Mouse (Mus musculus) MEL (cell line): ENCODE data around the gene Mtrf1l. TPM values are rescaled to one million over a fixed set of nuclear protein-coding genes. Genes with fewer than 3 reads are reported as not detected.
A peak's percentile ranks its signal among the peaks of the same experiment; 100 is the strongest.

Experiments used
- DNase-seq: peaks from one replicate; pipeline ENCODE4 v3.0.0; 2011; ENCODE audit warnings: low read depth, low spot score
- H3K27ac ChIP-seq: 2 replicates; pipeline ENCODE4 v1.5.1; 2012; ENCODE audit warnings: low read depth, mild to moderate bottlenecking, control low read depth, low read length, moderate library complexity; ENCODE audit not compliant: control insufficient read depth
- H3K27me3 ChIP-seq, 2 experiments: fragments of 150-350 bp in 1 of 2; sonication (generic) in 1 of 2; 2 replicates each; pipeline ENCODE4 v1.6.1; 2012; ENCODE audit warnings: low read length in 2 of 2, mild to moderate bottlenecking in 2 of 2, improper control_type of control experiment in 1 of 2, moderate library complexity in 1 of 2; ENCODE audit not compliant: insufficient read depth in 2 of 2, control insufficient read depth in 1 of 2
- H3K36me3 ChIP-seq, 2 experiments: 2 replicates each; pipeline ENCODE4 v1.6.1; 2012 to 2014; ENCODE audit warnings: low read length in 2 of 2, improper control_type of control experiment in 1 of 2, inconsistent platforms in 1 of 2, mild to moderate bottlenecking in 1 of 2; ENCODE audit not compliant: insufficient read depth in 2 of 2, control insufficient read depth in 1 of 2
- H3K4me1 ChIP-seq, 2 experiments: fragments of 150-350 bp in 1 of 2; sonication (generic) in 1 of 2; 2 replicates each; pipeline ENCODE4 v1.6.1; 2012; ENCODE audit warnings: low read length in 2 of 2, improper control_type of control experiment in 1 of 2, mild to moderate bottlenecking in 1 of 2; ENCODE audit not compliant: insufficient read depth in 2 of 2, control insufficient read depth in 1 of 2
- H3K4me3 ChIP-seq, 2 experiments: fragments of 150-350 bp in 1 of 2; sonication (generic) in 1 of 2; 2 replicates each; pipeline ENCODE4 v1.5.1; 2012; ENCODE audit warnings: low read depth in 2 of 2, low read length in 2 of 2, mild to moderate bottlenecking in 2 of 2, moderate library complexity in 2 of 2, control low read depth in 1 of 2, improper control_type of control experiment in 1 of 2; ENCODE audit not compliant: control insufficient read depth in 1 of 2, insufficient read depth in 1 of 2
- H3K79me2 ChIP-seq: 2 replicates; pipeline ENCODE4 v1.6.1; 2012; ENCODE audit warnings: mild to moderate bottlenecking, low read length, moderate library complexity; ENCODE audit not compliant: control insufficient read depth, poor library complexity, insufficient read depth
- H3K9ac ChIP-seq: 2 replicates; pipeline ENCODE4 v1.6.1; 2012; ENCODE audit warnings: low read depth, mild to moderate bottlenecking, control low read depth, low read length, moderate library complexity; ENCODE audit not compliant: control insufficient read depth, poor library complexity, severe bottlenecking
- H3K9me3 ChIP-seq: fragments of 150-350 bp; sonication (generic); replicated peaks from 2 replicates; pipeline ENCODE4 v1.6.1; 2012; ENCODE audit warnings: mild to moderate bottlenecking, low read length, improper control_type of control experiment, moderate library complexity; ENCODE audit not compliant: insufficient read depth
- BHLHE40 ChIP-seq: IDR thresholded peaks from 2 replicates; pipeline ENCODE4 v1.6.1; 2012; ENCODE audit warnings: low read depth, mild to moderate bottlenecking, inconsistent platforms, low read length, improper control_type of control experiment, borderline replicate concordance
- CTCF ChIP-seq, 3 experiments: IDR thresholded peaks in 2 of 3; conservative IDR thresholded peaks in 1 of 3; 2 replicates each; pipeline ENCODE4 v1.5.1; 2011 to 2012; ENCODE audit warnings: low read length in 3 of 3, low read depth in 2 of 3, mild to moderate bottlenecking in 2 of 3, improper control_type of control experiment in 1 of 3, inconsistent platforms in 1 of 3, mixed read lengths in 1 of 3, moderate library complexity in 1 of 3; ENCODE audit not compliant: control insufficient read depth in 1 of 3, insufficient read depth in 1 of 3, poor library complexity in 1 of 3, severe bottlenecking in 1 of 3
- E2F4 ChIP-seq: IDR thresholded peaks from 2 replicates; pipeline ENCODE4 v1.6.1; 2011; ENCODE audit warnings: low read depth, low read length, improper control_type of control experiment, borderline replicate concordance
- ELF1 ChIP-seq: IDR thresholded peaks from 2 replicates; pipeline ENCODE4 v1.6.1; 2014; ENCODE audit warnings: low read depth, mild to moderate bottlenecking, inconsistent platforms, low read length, improper control_type of control experiment, moderate library complexity
- JUND ChIP-seq: IDR thresholded peaks from 2 replicates; pipeline ENCODE4 v1.6.1; 2011; ENCODE audit warnings: low read depth, mild to moderate bottlenecking, improper control_type of control experiment, low read length
- MAFK ChIP-seq: IDR thresholded peaks from 2 replicates; pipeline ENCODE4 v1.6.1; 2011; ENCODE audit warnings: low read depth, mild to moderate bottlenecking, low read length, improper control_type of control experiment, borderline replicate concordance
- MAX ChIP-seq: IDR thresholded peaks from 2 replicates; pipeline ENCODE4 v1.6.1; 2011; ENCODE audit warnings: low read length, improper control_type of control experiment
- MEF2A ChIP-seq: IDR thresholded peaks from 2 replicates; pipeline ENCODE4 v1.6.1; 2014; ENCODE audit warnings: low read depth, mild to moderate bottlenecking, inconsistent platforms, low read length, improper control_type of control experiment; ENCODE audit not compliant: poor library complexity, insufficient replicate concordance, severe bottlenecking; ENCODE audit errors: extremely low read depth
- MXI1 ChIP-seq: IDR thresholded peaks from 2 replicates; pipeline ENCODE4 v1.6.1; 2011; ENCODE audit warnings: mild to moderate bottlenecking, low read depth, low read length, improper control_type of control experiment
- MYC ChIP-seq: IDR thresholded peaks from 2 replicates; pipeline ENCODE4 v1.6.1; 2011; ENCODE audit warnings: low read depth, mild to moderate bottlenecking, low read length, improper control_type of control experiment, moderate library complexity
- NRF1 ChIP-seq: IDR thresholded peaks from 2 replicates; pipeline ENCODE4 v1.6.1; 2014; ENCODE audit warnings: low read depth, mild to moderate bottlenecking, inconsistent platforms, low read length, improper control_type of control experiment, moderate library complexity; ENCODE audit not compliant: poor library complexity, insufficient read depth, severe bottlenecking
- POLR2AphosphoS5 ChIP-seq: IDR thresholded peaks from 2 replicates; pipeline ENCODE4 v1.6.1; 2012; ENCODE audit warnings: low read depth, borderline replicate concordance, mild to moderate bottlenecking, inconsistent platforms, low read length, moderate library complexity, mixed read lengths
- RAD21 ChIP-seq: IDR thresholded peaks from 2 replicates; pipeline ENCODE4 v1.6.1; 2011; ENCODE audit warnings: mild to moderate bottlenecking, low read depth, low read length, improper control_type of control experiment
- SIN3A ChIP-seq: IDR thresholded peaks from 2 replicates; pipeline ENCODE4 v1.6.1; 2012; ENCODE audit warnings: low read length, improper control_type of control experiment, inconsistent platforms
- SMC3 ChIP-seq: IDR thresholded peaks from 2 replicates; pipeline ENCODE4 v1.6.1; 2011; ENCODE audit warnings: low read depth, low read length, improper control_type of control experiment
- ZC3H11A ChIP-seq: IDR thresholded peaks from 2 replicates; pipeline ENCODE4 v1.6.1; 2012; ENCODE audit warnings: low read depth, mild to moderate bottlenecking, inconsistent platforms, low read length, improper control_type of control experiment
- ZMIZ1 ChIP-seq: IDR thresholded peaks from 2 replicates; pipeline ENCODE4 v1.6.1; 2012; ENCODE audit warnings: low read depth, mild to moderate bottlenecking, inconsistent platforms, low read length, improper control_type of control experiment, moderate library complexity
- ZNF384 ChIP-seq: IDR thresholded peaks from 2 replicates; pipeline ENCODE4 v1.6.1; 2012; ENCODE audit warnings: low read depth, mild to moderate bottlenecking, inconsistent platforms, low read length, improper control_type of control experiment
- polyA plus RNA-seq, 2 experiments: library from polyadenylated mRNA; stranded (reverse) in 1 of 2; unstranded in 1 of 2; fragments of >175 nt in 1 of 2; fragments of >200 nt in 1 of 2; gene quantifications; 2 replicates each; pipeline versions ENCODE4 v1.2.1 to v1.2.4; 2012; ENCODE audit warnings: low replicate concordance in 2 of 2, low read depth in 1 of 2; ENCODE audit not compliant: insufficient read length in 2 of 2, insufficient read depth in 1 of 2, missing spikeins in 1 of 2
- total RNA-seq: library from RNA; depleted of rRNA; stranded (reverse); fragments of 300-350 nt; gene quantifications from 2 replicates; pipeline ENCODE4 v1.2.3, GENCODE M21; 2012

The Mtrf1l gene
- total and polyA plus RNA-seq, 3 experiments: 4.6 to 5.6 TPM; not detected in 1

DNA sequence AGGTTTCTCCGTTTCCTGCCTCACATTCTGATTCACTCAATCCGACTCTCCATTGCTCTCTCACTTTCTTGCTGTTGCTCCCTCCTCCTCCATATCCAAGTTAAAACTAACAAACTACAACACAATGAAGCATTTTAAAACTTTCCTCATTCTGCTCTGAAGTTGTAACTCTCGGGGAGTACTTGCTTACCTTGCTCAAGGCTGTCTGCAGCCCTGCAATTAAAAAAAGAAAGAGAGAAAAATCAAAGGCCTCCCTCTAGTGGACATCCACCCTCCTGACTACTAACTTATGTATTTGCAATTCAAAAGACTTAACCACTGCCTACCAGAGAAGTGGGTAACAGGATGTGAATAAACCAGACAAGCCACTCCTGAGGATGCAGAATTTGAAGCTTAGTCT, 1.1 kb upstream of the Mtrf1l start:
- H3K4me1 ChIP-seq: peaks cover 12% of the 10 kb centered on the region in 2 experiments; a peak in 3 of 4 replicates
- H3K79me2 ChIP-seq: peaks cover 14% of the 10 kb centered on the region
- TF ChIP-seq SMC3 (peak; percentile 49), ZNF384 (peak; percentile 78), SIN3A (peak; percentile 41; the same call in 1 of the 2 replicates), MEF2A (no peak), ZC3H11A (0 out of 2 replicates have a peak, but pooled peaks have one; percentile 30), JUND (no peak), RAD21 (peak; percentile 41), CTCF (IDR thresholded peaks at IDR 0.05 in 2 of 3, conservative IDR thresholded peaks at IDR 0.05 in 1 of 3; ENCODE audit: control insufficient read depth in 1 of 3, insufficient read depth in 1 of 3, low read depth in 2 of 3, low read length in 3 of 3, poor library complexity in 1 of 3, severe bottlenecking in 1 of 3) (peak; percentile 3 to 67 (median 57); a peak in 4 of 6 replicates)
- no peaks in the 10 kb centered on the region for H3K9me3 ChIP-seq
- H3K27me3 ChIP-seq: no peaks in the 10 kb centered on the region
- peak; percentile 86 for DNase-seq
- H3K4me3 ChIP-seq: peak overlapping the region; percentile 58 to 62
- peaks cover 2 to 11% of the 10 kb centered on the region in 2 experiments for H3K36me3 ChIP-seq
- H3K9ac ChIP-seq: peak overlapping the region; percentile 37
- H3K27ac ChIP-seq: peak overlapping the region; percentile 26

DNA sequence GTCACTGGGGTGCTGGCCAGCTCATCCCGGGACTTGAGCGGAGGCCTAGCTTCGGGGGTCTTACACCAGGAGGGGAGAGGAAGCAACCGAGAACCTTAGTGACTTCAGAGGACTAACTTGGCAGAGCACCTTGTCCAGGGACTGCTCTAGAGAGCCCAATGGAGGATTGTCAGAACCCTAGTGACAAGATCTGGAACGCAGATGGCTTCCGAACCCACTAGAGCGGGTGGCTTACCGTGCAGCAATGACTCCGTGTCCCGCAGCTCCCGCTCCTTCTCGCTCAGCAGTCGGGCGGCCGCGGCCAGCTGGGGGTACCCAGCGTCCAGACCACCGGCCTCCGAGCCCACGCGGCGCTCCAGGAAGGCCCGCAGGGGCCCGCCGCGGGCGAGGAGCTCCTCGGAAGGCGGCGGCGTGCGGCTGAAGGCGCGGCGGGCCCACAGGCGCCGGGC, 395 bp downstream of the Mtrf1l start:
- Histone ChIP-seq H3K27ac (peak overlapping the region; percentile 57), H3K27me3 (no peaks in the 10 kb centered on the region), H3K9me3 (no peaks in the 10 kb centered on the region), H3K9ac (peak overlapping the region; percentile 93), H3K36me3 (peaks cover 11 to 14% of the 10 kb centered on the region in 2 experiments), H3K4me3 (peak overlapping the region; percentile 88 to 92), H3K79me2 (peaks cover 14% of the 10 kb centered on the region), H3K4me1 (peaks cover 12% of the 10 kb centered on the region in 2 experiments; a peak in 3 of 4 replicates)
- DNase-seq: peak; percentile 53
- no peak for TF ChIP-seq POLR2AphosphoS5
- TF ChIP-seq MXI1: no peak; the same call in 1 of the 2 replicates
- no peak for TF ChIP-seq MAFK
- no peak for TF ChIP-seq NRF1

DNA sequence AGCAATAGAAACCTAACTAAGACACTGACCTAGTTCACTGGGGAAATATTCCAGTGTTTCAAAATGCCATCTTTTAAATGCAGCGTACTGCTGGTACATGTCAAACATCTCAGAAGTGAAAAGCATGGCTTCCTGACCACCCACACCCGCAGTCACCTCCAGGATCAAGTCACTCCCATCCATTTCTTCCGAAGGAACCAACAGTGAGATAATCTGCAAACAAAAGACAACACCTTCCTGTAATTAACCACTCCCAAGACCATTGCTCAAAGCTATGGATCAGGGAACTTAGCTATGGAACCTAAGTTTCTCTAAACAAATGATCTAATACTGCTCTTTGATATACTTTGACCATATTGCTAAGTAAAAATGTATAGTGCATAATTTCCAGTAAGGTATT, 4.9 kb downstream of the Mtrf1l start:
- DNase-seq: no peak
- Histone ChIP-seq H3K4me3 (no peak overlapping the region), H3K27ac (no peak overlapping the region), H3K27me3 (no peaks in the 10 kb centered on the region), H3K9ac (no peak overlapping the region), H3K9me3 (no peaks in the 10 kb centered on the region), H3K4me1 (peaks cover 0 to 6% of the 10 kb centered on the region in 2 experiments; a peak in 1 of 4 replicates), H3K36me3 (peaks cover 5 to 29% of the 10 kb centered on the region in 2 experiments), H3K79me2 (peaks cover 14% of the 10 kb centered on the region)
- TF ChIP-seq ELF1: no peak
- TF ChIP-seq ZNF384: no peak
- no peak for TF ChIP-seq ZMIZ1
- no peak for TF ChIP-seq ZC3H11A
- TF ChIP-seq MAX: no peak
- no peak for TF ChIP-seq MYC
- no peak for TF ChIP-seq BHLHE40
- TF ChIP-seq E2F4: no peak
- TF ChIP-seq MEF2A: no peak
